Mouse (Mus musculus) cerebral cortex, adult 2 months (tissue): Measurements from ENCODE around the gene D930020B18Rik.

ENCODE experiments used
- WGBS: fragments of 180-500 bp; shearing (Covaris S2); methylation state at CpG from one replicate; pipeline ENCODE4 v1.1.7; 2018; 5-methylcytosine and 5-hydroxymethylcytosine counted together

D930020B18Rik gene

GRCm38 (mm10) chr10:121639573-121639972, 1.8 kb upstream of the D930020B18Rik start:
- WGBS, result 79% methylated on average over 5 of the region's 5 CpGs

GRCm38 (mm10) chr10:121640150-121640930, 1.0 kb upstream of the D930020B18Rik start:
- 54% methylated on average over 6 of the region's 6 CpGs for WGBS

GRCm38 (mm10) chr10:121640944-121641271, 480 bp upstream of the D930020B18Rik start:
- WGBS, result 25% methylated on average over 10 of the region's 10 CpGs

- WGBS, result 10% methylated on average over 28 of the region's 28 CpGs
These were observed 913 bp downstream of the D930020B18Rik start for GRCm38 (mm10) chr10:121642054-121642947.

GRCm38 (mm10) chr10:121646294-121646693, 4.9 kb downstream of the D930020B18Rik start:
- 81% methylated on average over 6 of the region's 6 CpGs for WGBS

GRCm38 (mm10) chr10:121653079-121653478, 11.7 kb downstream of the D930020B18Rik start:
- WGBS, result 50% methylated on average over 1 of the region's 1 CpGs

GRCm38 (mm10) chr10:121655907-121656306, 14.5 kb downstream of the D930020B18Rik start:
- 52% methylated on average over 4 of the region's 4 CpGs for WGBS

- WGBS, result 93% methylated on average over 2 of the region's 2 CpGs
These were observed 21.3 kb downstream of the D930020B18Rik start for GRCm38 (mm10) chr10:121662711-121663110.

- WGBS, result 38% methylated on average over 13 of the region's 13 CpGs
These were observed 22.2 kb downstream of the D930020B18Rik start for GRCm38 (mm10) chr10:121663599-121663998.

GRCm38 (mm10) chr10:121665631-121666145, 24.3 kb downstream of the D930020B18Rik start:
- 66% methylated on average over 8 of the region's 8 CpGs for WGBS

- WGBS, result 72% methylated on average over 10 of the region's 10 CpGs
These were observed 27.7 kb downstream of the D930020B18Rik start for GRCm38 (mm10) chr10:121669103-121669502.

GRCm38 (mm10) chr10:121677019-121677418, 35.6 kb downstream of the D930020B18Rik start:
- WGBS, result 59% methylated on average over 7 of the region's 7 CpGs

- 91% methylated on average over 2 of the region's 2 CpGs for WGBS
These were observed 39.5 kb downstream of the D930020B18Rik start for GRCm38 (mm10) chr10:121680902-121681301.

- WGBS, result 84% methylated on average over 10 of the region's 10 CpGs
These were observed 41.2 kb downstream of the D930020B18Rik start for GRCm38 (mm10) chr10:121682539-121682938.

GRCm38 (mm10) chr10:121686153-121686660, 44.8 kb downstream of the D930020B18Rik start:
- WGBS, result 89% methylated on average over 4 of the region's 4 CpGs

GRCm38 (mm10) chr10:121687511-121687910, 46.1 kb downstream of the D930020B18Rik start:
- WGBS, result 73% methylated on average over 7 of the region's 7 CpGs

GRCm38 (mm10) chr10:121689591-121690314, 48.4 kb downstream of the D930020B18Rik start:
- 17% methylated on average over 15 of the region's 15 CpGs for WGBS

- WGBS, result 52% methylated on average over 18 of the region's 18 CpGs
These were observed 51.7 kb downstream of the D930020B18Rik start for GRCm38 (mm10) chr10:121692944-121693579.

GRCm38 (mm10) chr10:121694567-121694966, 53.2 kb downstream of the D930020B18Rik start:
- WGBS, result 91% methylated on average over 11 of the region's 11 CpGs

- WGBS, result 60% methylated on average over 11 of the region's 11 CpGs
These were observed 60.2 kb downstream of the D930020B18Rik start for GRCm38 (mm10) chr10:121701296-121702248.
